Mouse (Mus musculus) liver, embryonic 12.5 days (tissue): ENCODE results near the gene Spag7. TPM values are rescaled to one million over a fixed set of nuclear protein-coding genes. Genes with fewer than 3 reads are reported as not detected.

Source experiments
- ATAC-seq: fragments of 200-750 bp; cut with Nextera tagmentation; 2 replicates; pipeline ENCODE4 v1.8.0; 2017; ENCODE audit warnings: moderate number of reproducible peaks, mild to moderate bottlenecking, moderate library complexity
- H3K27ac ChIP-seq: fragments of 300-500 bp; sonication (generic); 2 replicates; pipeline ENCODE4 v1.5.1; 2016; ENCODE audit warnings: mild to moderate bottlenecking
- H3K27me3 ChIP-seq: fragments of 300-500 bp; sonication (generic); replicated peaks from 2 replicates; pipeline ENCODE4 v1.6.1; 2016; ENCODE audit warnings: mild to moderate bottlenecking, moderate library complexity
- H3K36me3 ChIP-seq: fragments of 300-500 bp; sonication (generic); 2 replicates; pipeline ENCODE4 v1.6.1; 2016; ENCODE audit warnings: mild to moderate bottlenecking, moderate library complexity
- H3K4me1 ChIP-seq: fragments of 300-500 bp; sonication (generic); 2 replicates; pipeline ENCODE4 v1.6.1; 2016
- H3K4me2 ChIP-seq: fragments of 300-500 bp; sonication (generic); 2 replicates; pipeline ENCODE4 v1.6.1; 2016; ENCODE audit warnings: mild to moderate bottlenecking, moderate library complexity
- H3K4me3 ChIP-seq: fragments of 300-500 bp; sonication (generic); 2 replicates; pipeline ENCODE4 v1.5.1; 2016; ENCODE audit warnings: mild to moderate bottlenecking, moderate library complexity
- H3K9ac ChIP-seq: fragments of 300-500 bp; sonication (generic); 2 replicates; pipeline ENCODE4 v1.6.1; 2016; ENCODE audit warnings: mild to moderate bottlenecking, moderate library complexity
- H3K9me3 ChIP-seq: fragments of 300-500 bp; sonication (generic); replicated peaks from 2 replicates; pipeline ENCODE4 v1.6.1; 2016; ENCODE audit warnings: mild to moderate bottlenecking, moderate library complexity
- WGBS: fragments of 180-500 bp; shearing (Covaris S2); methylation state at CpG from one replicate; pipeline ENCODE4 v1.1.7; 2016; ENCODE audit not compliant: insufficient replicate concordance; 5-methylcytosine and 5-hydroxymethylcytosine counted together
- polyA plus RNA-seq: library from polyadenylated mRNA; unstranded; fragments of >200 nt; fragmentation: Nextera tagmentation; extraction: Ambion mirVana; gene quantifications from 2 replicates; pipeline ENCODE4 v1.2.1, GENCODE M21; 2016

Gene Spag7
- polyA plus RNA-seq, 1 experiment from 2014 or later, result 84.5 TPM

DNA sequence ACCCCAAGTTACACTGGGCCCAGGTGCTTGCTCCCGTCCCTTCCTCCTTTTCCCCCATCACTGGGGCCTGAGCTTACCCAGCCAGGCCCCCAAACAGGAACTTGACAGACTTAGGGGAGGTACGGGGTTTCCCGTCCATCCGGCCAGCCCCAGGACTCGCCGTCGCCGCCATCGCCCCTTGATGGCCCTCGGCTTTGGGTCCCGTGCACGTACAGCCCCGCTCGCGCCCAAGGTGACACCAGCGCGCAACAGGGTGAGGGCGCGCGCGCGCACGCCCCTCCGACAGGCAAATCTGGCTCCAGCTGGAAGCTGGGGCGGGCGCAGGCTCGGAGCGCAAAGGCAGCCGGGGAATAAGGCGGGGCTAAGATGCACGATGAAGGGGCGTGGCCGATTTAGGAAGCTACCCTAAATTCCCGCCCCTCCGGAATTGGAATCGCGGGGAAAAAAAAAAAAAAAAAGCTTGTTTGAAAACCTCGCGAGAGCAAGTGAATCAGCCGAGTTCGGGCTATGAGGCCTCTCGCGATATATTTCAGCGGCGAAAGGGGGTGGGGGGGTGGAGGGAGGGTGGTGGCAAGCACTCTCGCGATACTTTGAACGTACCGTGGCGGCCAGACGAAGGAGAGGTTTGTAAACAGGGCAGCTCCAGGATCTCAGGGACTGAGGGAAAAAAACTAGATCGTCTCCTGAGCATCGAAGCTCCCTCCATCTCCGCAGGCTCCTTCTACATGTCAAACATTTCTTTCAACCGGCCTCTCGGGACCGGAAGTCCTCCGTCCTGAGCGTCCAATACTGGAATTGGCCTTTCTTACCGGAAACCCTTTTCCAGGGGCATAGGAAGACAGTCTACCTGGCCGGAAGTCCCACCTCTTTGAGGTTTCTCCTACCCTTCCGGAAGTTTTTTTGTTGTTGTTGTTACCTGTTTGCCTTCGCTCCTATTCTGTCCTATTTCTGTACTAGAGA is 22.2 kb downstream of the Spag7 start, which contains the start of the genes Rnf167 and Slc25a11:
TSS of gene Rnf167 (plus strand) at position 545 of the 960 bp plus-strand sequence.
TSS of gene Slc25a11 (minus strand) at position 789 of the 960 bp plus-strand sequence.
- Histone ChIP-seq H3K9ac (peak within 1 kb of the TSS; percentile 88), H3K9me3 (no peaks in the 10 kb centered on the region), H3K36me3 (peaks cover 64% of the 10 kb centered on the region), H3K4me1 (peaks cover 67% of the 10 kb centered on the region), H3K4me3 (peak within 1 kb of the TSS; percentile 74), H3K27ac (peak within 1 kb of the TSS; percentile 99), H3K4me2 (peak within 1 kb of the TSS; percentile 96), H3K27me3 (no peaks in the 10 kb centered on the region)
- peak; percentile 81 for ATAC-seq
- WGBS, result under 1% methylated on average over 63 of the region's 63 CpGs

DNA sequence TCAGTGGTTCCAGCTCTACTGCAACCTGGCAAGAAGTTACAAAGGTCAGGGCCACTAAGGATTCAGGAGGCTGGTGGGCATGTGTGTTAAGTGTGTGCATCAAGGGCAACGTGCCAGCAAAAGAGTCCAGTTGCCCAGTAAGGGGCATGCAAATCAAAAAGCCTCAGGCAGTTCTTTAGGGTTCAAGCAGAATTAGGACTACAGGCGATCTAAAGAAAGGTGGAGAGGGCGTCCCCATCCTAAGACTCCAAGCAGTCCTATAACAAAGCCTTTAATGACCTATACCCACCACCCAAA is 23.0 kb downstream of the Spag7 start:
- Histone ChIP-seq H3K9me3 (no peaks in the 10 kb centered on the region), H3K27ac (peak overlapping the region; percentile 99), H3K4me3 (peak overlapping the region; percentile 74), H3K4me1 (peaks cover 64% of the 10 kb centered on the region), H3K9ac (peak overlapping the region; percentile 87), H3K27me3 (no peaks in the 10 kb centered on the region), H3K4me2 (peak overlapping the region; percentile 96), H3K36me3 (peaks cover 56% of the 10 kb centered on the region)
- ATAC-seq, result no peak
- WGBS, result 21% methylated on average over 3 of the region's 3 CpGs

DNA sequence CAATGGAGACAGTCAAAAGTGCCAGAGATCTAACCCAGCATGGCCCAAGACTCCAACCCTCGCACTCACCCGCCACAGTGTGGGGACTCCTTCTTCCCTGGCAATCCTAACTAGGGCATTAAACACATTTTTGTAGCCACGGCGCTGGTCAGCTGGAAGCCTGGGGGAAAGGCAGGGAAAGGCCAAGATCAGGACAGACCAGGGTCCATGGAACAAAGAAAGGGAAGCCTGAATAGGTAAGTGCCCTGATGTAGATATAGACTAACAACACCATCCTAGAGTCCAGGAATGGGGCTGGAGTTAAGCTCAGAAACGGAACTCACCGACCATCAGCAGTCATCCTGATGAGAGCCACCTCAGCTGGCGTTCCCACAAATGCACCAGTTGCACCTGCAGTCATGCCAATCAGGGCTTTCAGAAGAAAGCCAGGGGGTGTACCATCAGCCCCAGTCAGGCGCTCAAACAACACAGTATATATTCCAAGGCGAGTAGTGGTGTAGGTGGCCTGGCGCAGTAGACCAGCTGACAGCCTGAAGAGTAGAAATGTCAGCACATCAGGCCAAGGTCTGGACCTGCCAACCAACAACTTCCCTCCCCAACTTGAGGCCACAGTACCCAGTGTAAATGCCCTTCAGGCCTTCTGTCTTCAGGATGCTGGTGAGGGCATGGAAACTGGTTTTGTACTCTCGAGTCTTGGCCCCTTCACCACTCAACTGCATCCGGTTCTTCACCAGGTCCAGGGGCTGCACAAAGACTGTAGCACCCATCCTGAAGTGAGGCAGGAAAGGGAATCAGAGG is 23.6 kb downstream of the Spag7 start:
- Histone ChIP-seq H3K36me3 (peaks cover 51% of the 10 kb centered on the region), H3K27ac (peak overlapping the region; percentile 99)
- WGBS, result 78% methylated on average over 12 of the region's 12 CpGs

DNA sequence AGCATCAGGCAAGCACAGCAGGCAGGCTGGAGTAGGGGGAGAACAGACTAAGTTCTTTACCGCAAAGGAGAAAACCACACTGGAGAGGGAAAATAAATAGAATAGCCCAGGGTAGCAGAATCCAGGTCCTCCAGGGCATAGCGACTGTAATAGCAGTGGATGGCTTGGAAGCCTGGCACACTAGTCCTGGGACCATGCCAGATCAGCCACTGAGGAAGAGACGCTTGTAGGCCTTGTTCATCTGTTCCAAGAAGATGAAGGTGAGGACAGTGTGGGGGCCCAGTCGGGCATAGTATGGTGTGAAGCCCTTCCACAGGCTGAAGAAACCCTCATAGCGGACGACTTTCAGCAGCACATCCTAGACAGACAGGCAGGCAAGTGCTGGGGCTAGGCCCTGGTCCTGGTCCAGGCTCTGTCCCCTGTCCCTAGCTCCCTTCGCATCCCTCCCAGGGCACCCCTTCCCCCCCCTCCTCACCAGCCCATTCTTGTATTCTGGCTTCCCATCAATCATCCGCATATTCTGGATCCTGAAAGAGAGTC is 24.6 kb downstream of the Spag7 start:
- Histone ChIP-seq H3K4me2 (no peak overlapping the region; the same call in 1 of the 2 replicates), H3K27me3 (no peaks in the 10 kb centered on the region), H3K36me3 (peaks cover 41% of the 10 kb centered on the region), H3K9me3 (no peaks in the 10 kb centered on the region), H3K9ac (peak overlapping the region; percentile 87; the same call in 1 of the 2 replicates), H3K4me3 (no peak overlapping the region), H3K4me1 (peaks cover 64% of the 10 kb centered on the region), H3K27ac (no peak overlapping the region)
- WGBS, result 88% methylated on average over 8 of the region's 8 CpGs
- ATAC-seq, result no peak

More for the DNA sequence above, 23.6 kb downstream of the Spag7 start:
- Histone ChIP-seq H3K4me3 (peak overlapping the region; percentile 74), H3K4me2 (peak overlapping the region; percentile 96), H3K4me1 (peaks cover 64% of the 10 kb centered on the region), H3K27me3 (no peaks in the 10 kb centered on the region), H3K9ac (peak overlapping the region; percentile 87), H3K9me3 (no peaks in the 10 kb centered on the region)
- no peak for ATAC-seq

DNA sequence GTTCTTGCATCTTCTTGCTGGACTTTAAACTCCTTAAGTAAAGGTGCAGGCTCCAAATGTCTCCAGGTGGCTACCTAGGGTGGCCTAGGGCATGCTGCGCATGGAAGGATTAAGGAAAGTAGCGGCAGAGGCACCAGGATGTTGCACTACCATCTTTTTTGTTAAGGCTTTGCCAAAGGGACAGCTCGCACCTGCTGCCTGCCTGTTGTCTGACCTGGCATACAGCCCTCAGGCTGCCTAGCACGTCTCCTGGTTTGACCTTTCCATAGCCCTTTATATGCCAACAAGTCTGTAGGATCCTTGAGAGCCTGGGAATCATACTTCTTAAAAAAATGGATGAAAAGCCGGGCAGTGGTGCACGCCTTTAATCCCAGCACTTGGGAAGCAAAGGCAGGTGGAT is 26.2 kb downstream of the Spag7 start:
- no peaks in the 10 kb centered on the region for H3K9me3 ChIP-seq
- H3K4me2 ChIP-seq, result no peak overlapping the region
- no peak overlapping the region for H3K9ac ChIP-seq
- H3K27ac ChIP-seq, result peak overlapping the region; percentile 28; the same call in 1 of the 2 replicates
- peaks cover 64% of the 10 kb centered on the region for H3K4me1 ChIP-seq
- WGBS, result 84% methylated on average over 6 of the region's 6 CpGs
- no peak overlapping the region for H3K4me3 ChIP-seq
- ATAC-seq, result no peak
- H3K36me3 ChIP-seq, result peaks cover 29% of the 10 kb centered on the region
- no peaks in the 10 kb centered on the region for H3K27me3 ChIP-seq

DNA sequence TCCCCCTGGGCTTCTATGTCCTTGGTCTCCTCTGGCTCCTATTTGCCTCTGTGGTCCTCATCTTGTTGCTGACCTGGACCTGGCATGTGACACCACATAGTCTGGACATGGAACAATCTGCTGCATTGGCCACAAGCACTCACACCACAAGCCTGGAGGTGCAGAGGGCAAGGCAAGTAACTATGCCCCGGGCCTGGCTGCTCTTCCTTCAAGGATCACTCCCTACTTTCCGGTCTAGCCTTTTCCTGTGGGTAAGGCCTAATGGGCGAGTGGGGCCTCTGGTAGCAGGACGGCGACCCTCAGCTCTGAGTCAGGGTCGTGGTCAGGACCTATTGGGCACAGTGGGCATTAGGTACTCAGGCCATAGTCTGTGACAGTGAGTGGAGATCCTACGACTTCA is 28.0 kb downstream of the Spag7 start:
- H3K27ac ChIP-seq, result peak overlapping the region; percentile 21; the same call in 1 of the 2 replicates
- no peak overlapping the region for H3K4me2 ChIP-seq
- 52% methylated on average over 7 of the region's 7 CpGs for WGBS
- no peak for ATAC-seq
- peaks cover 29% of the 10 kb centered on the region for H3K36me3 ChIP-seq
- H3K4me1 ChIP-seq, result peaks cover 74% of the 10 kb centered on the region
- H3K9me3 ChIP-seq, result no peaks in the 10 kb centered on the region
- H3K4me3 ChIP-seq, result no peak overlapping the region
- no peak overlapping the region for H3K9ac ChIP-seq
- H3K27me3 ChIP-seq, result no peaks in the 10 kb centered on the region

DNA sequence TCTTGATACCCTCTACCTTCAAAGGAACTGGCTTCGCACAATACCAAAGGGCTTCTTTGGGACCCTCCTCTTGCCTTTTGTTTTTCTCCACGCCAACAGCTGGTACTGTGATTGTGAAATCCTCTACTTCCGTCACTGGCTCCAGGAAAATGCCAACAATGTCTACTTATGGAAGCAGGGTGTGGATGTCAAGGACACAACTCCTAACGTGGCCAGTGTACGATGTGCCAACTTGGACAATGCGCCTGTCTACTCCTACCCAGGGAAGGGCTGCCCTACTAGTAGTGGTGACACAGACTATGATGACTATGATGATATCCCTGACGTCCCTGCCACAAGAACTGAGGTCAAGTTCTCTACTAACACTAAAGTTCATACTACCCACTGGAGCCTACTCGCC is 29.2 kb downstream of the Spag7 start:
- Histone ChIP-seq H3K36me3 (peaks cover 22% of the 10 kb centered on the region), H3K9ac (peak overlapping the region; percentile 63), H3K4me2 (peak overlapping the region; percentile 67), H3K27me3 (no peaks in the 10 kb centered on the region), H3K4me1 (peaks cover 61% of the 10 kb centered on the region), H3K9me3 (no peaks in the 10 kb centered on the region), H3K4me3 (no peak overlapping the region), H3K27ac (peak overlapping the region; percentile 92)
- ATAC-seq, result no peak
- 70% methylated on average over 8 of the region's 8 CpGs for WGBS

DNA sequence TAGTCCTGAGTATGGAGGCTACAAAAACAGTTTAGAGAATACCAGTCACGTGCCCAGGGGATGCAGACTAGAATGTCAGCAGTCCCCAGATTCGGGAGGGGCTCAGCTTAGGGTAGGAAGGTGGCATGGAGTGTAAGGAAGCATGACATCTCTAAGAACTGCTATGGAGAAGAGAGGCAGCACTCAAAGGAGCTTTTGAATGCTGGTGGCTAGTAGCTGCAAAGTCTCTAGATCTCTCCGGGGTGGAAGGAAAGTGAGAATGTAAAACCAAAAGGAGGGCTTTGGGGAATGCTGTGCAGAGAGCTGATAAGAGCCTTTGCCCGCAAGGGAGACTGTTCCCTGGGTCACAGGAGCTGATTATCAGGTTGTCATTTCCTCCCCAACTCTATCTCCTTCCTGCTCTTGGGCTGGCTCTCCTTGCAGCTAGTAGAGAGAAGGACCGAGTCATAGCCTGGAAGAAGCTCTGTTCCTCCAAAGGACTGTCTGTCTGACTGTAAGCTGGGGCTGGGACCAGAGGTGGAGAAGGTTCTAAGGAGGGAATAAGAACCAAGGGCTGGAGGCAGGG is 30.4 kb downstream of the Spag7 start, which contains the start of gene Gp1ba:
TSS of gene Gp1ba (plus strand) at position 409 of the 565 bp plus-strand sequence.
- H3K27ac ChIP-seq, result peak within 1 kb of the TSS; percentile 92
- peaks cover 53% of the 10 kb centered on the region for H3K4me1 ChIP-seq
- peak within 1 kb of the TSS; percentile 63 for H3K9ac ChIP-seq
- peak within 1 kb of the TSS; percentile 67 for H3K4me2 ChIP-seq
- H3K27me3 ChIP-seq, result no peaks in the 10 kb centered on the region
- 6% methylated on average over 5 of the region's 5 CpGs for WGBS
- ATAC-seq, result peak; percentile 93
- H3K36me3 ChIP-seq, result peaks cover 11% of the 10 kb centered on the region
- peak within 1 kb of the TSS; percentile 35 for H3K4me3 ChIP-seq
- no peaks in the 10 kb centered on the region for H3K9me3 ChIP-seq

DNA sequence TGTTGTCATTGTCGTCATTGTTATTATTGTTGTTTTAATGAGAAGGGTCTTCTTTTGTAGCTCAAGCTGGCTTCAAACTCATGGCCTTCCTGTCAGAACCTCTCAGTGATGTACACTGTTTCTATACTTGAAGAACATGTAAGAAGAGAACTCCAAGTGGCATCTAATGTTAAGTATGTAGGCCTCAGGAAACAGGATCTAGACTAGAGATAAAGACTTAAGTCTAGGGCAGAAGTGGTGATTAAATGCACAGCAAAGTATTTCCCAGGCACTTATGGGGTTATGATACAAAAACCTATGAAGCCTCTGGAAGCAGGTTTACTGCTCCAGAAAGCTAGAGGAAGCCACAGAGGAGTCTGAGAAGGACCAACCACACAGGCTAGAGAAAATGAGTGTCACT is 30.9 kb downstream of the Spag7 start:
- peak overlapping the region; percentile 92 for H3K27ac ChIP-seq
- H3K27me3 ChIP-seq, result no peaks in the 10 kb centered on the region
- H3K9me3 ChIP-seq, result no peaks in the 10 kb centered on the region
- ATAC-seq, result no peak
- whole genome bisulfite sequencing, result 37% methylated on average over 1 of the region's 1 CpGs
- peak overlapping the region; percentile 63 for H3K9ac ChIP-seq
- H3K4me1 ChIP-seq, result peaks cover 53% of the 10 kb centered on the region
- peak overlapping the region; percentile 67 for H3K4me2 ChIP-seq
- peak overlapping the region; percentile 35 for H3K4me3 ChIP-seq
- peaks cover 7% of the 10 kb centered on the region for H3K36me3 ChIP-seq

DNA sequence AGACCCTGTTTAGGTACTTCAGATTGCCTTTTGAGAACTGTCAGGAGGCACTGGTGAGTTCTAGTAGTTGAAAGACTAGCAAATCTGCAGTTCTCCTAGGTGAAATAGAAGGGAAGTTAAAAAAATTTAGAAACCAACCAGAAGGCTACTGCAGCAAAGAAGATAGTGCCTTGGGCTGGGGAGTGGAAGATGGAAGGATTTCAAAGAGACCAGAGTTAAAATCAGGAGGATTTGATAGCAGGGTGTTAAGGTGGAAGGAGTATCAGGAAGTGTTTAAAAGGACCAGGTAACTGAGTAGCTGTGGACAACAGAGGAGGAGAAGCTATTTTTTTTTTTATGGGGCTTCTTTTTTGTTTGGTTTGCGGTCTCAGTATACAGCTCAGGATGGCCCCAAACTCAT is 31.5 kb downstream of the Spag7 start:
- Histone ChIP-seq H3K27me3 (no peaks in the 10 kb centered on the region), H3K9me3 (no peaks in the 10 kb centered on the region), H3K36me3 (peaks cover 1% of the 10 kb centered on the region), H3K27ac (peak overlapping the region; percentile 92), H3K4me2 (peak overlapping the region; percentile 67), H3K4me3 (no peak overlapping the region), H3K4me1 (peaks cover 53% of the 10 kb centered on the region), H3K9ac (peak overlapping the region; percentile 63; the same call in 1 of the 2 replicates)
- 82% methylated on average over 1 of the region's 1 CpGs for WGBS
- ATAC-seq, result no peak

DNA sequence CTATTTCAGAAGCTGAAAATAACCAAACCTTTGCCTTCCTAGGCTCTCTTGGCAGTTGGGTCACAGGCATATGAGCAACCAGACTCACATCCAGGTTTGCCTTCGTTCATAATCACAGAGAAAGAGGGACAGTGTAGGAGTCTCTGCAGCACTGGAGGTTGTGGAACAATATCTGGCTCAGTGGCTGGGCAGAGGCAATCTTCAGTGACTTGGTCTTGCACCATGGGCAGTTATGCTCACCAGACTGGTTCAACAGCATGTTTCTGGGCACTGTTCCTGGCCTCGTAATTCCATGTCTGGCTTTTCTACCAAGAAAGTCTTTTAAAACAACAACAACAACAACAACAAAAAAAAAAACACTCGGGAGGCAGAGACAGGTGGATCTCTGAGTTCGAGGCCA is 33.6 kb downstream of the Spag7 start:
- Histone ChIP-seq H3K27ac (no peak overlapping the region), H3K36me3 (no peaks in the 10 kb centered on the region), H3K4me1 (peaks cover 42% of the 10 kb centered on the region), H3K4me3 (no peak overlapping the region), H3K9me3 (no peaks in the 10 kb centered on the region), H3K27me3 (no peaks in the 10 kb centered on the region), H3K4me2 (no peak overlapping the region), H3K9ac (no peak overlapping the region)
- ATAC-seq, result no peak
- WGBS, result 75% methylated on average over 4 of the region's 4 CpGs
